Mouse (Mus musculus): Measurements from ENCODE around the gene Epb41.

Gene Epb41

DNA sequence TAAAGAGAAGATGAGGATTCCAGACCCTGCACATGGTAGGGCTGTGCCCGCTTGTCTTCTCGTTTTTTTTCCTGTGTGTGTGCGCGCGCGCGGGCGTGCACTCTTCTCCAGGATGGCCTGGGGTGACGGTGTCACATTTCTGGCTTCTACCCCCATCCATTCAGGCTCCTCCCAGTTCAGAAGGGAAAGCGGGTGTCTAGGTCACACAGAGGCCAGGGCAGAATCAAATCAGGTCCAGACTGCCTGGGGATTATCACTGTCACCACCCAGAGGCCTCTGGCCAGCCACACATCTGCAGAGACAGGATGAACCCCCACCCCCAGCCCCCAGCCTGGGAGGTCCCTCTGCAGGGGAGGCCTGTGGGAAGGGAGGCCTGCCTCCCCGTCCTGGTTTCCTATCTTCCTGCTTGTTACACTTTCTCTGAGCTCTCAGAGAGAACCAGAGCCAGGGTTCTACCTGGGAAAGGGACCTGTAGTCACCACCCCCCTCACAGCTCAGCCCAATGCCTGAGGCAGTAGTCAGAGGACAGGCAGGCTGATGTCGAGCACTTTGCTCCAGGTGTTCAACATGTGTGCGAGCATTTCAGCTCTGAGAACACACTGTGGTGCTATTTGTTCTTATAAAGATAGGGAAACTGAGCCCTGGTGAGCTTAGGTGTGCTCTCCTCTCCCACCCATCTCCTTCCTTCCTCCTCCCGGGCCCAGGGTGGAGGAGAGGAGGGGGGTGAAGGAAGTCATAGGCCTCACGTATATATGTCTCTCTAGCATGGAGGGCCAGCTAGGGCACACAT, 156.2 kb downstream of the Epb41 start:
- no peak for DNase-seq

GRCm38 (mm10) chr4:131918026-131918533, 157.0 kb downstream of the Epb41 start:
- DNase-seq = no peak

DNA sequence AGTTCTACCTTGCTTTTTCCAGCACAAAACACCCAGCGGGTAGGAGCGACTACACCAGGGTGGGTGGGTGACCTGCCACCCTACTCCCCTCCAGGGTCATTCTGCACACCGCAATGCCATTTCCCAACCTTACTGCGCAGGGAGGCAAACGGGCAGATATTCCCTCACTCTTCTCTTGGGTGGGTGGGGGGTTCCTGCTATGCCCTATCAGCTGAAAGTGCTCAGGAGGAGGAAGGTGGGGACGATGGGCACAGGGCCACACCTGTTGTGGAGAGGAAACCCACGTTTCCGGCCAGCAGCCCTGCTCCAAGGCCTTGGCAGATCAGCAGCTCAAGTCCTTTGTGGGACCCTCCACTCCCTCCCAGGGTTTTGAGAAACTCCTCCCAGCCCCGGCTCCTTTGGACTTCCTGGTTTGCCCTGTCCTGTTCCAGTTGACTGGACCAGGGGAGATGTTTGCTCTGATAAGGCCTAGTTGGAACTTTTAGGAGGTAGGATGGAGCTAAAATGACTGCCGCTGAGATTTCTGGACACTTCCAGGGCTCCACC, 158.0 kb downstream of the Epb41 start:
- no peak for DNase-seq

- DNase-seq = peak; percentile 58
Observed at GRCm38 (mm10) chr4:131916425-131916824, 158.7 kb downstream of the Epb41 start.

DNA sequence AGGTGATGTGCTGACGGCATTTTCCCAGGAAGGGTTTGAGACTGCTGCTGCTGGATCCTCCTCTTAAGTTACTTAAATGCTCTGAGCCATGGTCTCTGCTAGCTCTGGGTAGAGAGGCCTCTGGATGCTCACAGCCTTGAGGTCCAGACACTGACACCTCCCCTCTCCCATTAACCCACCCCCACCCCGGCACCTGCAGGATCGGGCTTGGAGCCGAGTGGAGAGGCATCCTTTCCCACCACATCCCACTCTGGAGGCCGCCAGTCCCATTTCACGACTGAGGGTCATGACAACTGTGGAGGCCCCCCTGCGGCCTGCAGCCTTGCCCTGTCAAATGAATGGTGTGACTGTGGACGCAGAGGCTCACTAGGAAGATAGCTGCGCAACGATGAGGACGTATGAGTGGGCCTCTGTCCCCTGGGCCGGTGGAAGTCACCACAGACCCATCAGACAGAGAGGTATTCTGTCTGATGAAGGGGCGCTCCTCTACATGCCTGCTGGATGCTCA, 159.2 kb downstream of the Epb41 start:
- no peak for DNase-seq

DNA sequence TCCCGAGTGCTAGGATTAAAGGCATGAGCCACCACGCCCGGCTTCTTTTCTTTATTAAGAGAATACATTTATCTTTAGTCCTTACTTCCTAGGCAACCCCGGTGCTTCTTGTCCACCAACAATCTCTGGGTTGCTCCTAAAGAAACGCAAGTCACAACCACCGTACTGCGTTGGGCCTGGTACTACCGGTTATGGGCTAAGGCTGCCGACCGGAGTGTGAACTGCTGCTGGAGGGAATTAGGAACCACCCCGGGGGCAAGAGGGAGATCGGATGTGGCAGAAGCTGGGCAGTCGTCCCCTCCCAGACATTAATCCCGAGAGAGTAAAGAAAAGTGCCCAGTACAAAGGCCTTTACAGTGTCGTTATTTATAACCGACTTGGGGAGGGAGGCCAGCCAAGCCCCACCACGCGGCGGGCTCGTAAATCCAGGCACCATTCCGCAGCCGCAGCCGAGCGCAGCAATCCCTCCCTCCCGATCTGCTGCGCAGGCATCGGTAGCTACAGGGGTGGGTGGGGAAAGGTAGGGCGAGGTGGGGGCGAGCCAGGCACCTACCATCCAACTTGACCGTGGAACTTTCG, 160.1 kb downstream of the Epb41 start:
- no peak for DNase-seq

DNA sequence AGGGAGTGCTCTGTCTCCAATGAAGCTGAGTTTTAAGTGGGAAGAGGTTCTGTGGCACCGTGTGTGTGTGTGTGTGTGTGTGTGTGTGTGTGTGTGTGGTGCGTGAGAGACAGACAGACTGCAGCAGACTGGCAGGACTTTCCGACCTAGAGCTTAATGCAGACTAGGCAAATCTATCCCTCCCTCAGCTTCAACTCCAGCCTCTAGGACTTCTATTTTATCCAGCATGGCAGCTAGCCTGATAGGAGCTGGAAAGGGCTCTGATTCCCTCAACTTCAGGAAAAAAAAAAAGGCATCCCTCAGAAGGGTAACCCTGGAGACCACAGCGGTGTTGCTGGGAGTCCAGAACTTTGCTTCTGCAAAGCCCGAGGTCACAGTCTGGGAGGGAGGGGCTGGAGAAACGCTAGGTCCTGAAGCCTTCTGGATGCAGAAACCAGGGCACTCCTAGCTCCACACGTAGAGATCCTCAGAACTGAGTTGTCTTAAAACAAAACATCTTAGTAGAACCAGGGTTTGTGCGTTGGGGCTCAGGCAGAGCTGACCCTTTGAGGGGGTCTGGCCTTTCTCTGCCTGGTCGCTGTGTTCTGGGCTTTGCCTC, 161.0 kb downstream of the Epb41 start:
- DNase-seq = no peak

GRCm38 (mm10) chr4:131913526-131913925, 161.6 kb downstream of the Epb41 start:
- DNase-seq = no peak

DNA sequence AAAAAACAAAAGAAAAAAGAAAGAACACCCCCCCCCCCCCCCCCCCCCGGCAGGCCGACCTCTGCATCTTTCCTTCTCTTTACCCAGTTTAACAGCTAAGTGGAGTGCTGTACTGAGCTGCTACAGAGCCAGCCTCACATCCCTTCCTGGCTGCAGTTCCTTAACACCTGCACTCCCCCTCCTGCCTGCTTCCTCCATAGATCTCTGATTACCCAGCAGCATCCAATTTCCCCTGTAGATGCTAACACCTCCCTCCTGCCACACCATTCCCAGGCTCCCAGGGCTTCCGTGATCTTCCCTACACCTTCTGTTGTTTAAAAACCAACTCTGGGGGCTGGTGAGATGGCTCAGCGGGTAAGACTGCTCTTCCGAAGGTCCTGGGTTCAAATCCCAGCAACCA, 163.6 kb downstream of the Epb41 start:
- DNase-seq = no peak

DNA sequence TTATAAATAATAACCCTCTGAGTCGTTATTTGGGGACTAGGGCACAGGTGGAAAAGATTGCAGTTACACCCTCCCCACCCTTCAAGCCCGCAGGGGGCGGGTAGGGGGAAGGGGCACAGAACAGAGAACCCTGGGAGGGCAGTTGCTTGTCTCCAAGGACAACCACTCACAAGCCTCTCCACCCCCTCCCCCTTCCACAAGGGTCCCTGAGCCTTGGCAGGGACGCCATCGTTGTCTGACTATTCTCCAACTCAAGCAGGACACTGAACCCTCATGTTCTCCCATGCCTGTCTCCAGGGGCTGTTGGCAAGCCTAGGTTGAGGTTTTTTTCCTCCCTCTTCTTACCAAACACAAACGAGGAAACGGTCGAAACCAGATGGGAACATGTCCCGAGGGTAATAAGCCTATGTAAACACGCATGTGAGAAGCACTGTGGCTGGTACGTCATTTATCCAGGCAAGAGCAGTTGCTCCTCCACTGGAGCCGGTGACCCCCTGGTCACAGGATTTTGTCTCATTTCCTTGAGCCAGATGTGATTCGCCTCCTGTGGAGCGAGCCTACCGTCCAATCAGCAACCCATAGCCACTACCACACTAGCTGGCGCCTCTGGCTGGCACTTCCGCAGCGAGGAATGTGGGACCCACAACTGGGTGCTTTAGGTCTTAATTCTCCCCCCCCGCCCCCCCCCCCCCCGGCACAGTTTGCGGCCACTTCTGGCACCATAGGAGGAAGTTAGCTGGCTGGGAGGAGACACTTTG, 164.7 kb downstream of the Epb41 start:
- DNase-seq = no peak

- no peak for DNase-seq
Observed at GRCm38 (mm10) chr4:131907912-131908311, 167.2 kb downstream of the Epb41 start.

DNA sequence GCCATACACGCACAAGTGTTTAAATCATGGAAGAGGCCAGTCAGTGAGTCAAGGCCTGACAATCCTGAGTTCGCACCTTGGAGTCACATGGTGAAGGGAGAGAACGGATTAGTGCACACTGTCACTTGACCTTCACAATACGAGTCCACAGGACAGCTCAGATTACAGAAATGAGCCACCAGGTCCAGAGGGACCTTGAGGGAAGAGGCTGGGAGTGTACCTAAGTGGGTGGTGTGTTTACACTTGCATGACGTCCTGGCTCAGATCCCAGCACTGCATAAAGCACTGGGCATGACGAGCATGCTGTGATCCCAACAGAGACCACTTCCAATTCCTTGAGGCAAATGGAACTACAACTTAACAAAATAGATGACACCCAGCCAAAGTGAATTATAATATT, 168.7 kb downstream of the Epb41 start:
- no peak for DNase-seq

DNA sequence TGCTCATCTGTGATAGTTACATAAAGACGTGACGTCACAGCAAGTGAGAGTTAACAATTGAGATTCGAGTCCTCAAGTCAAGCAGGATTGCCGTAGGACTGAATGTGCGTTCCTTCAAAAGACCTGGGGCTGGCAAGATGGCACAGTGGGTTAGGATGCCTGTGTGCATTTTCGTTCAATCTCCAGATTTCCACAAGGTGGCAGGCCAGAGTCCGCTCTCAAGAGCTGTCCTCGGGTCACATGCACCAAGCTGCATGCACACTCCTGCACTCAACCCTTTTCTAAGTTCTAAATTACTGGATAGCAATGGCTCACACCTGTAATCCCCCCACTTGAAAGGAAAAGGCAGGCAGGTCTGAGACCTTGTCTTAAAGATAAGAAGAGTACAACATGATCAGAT, 170.6 kb downstream of the Epb41 start:
- DNase-seq = no peak

- DNase-seq = no peak
Observed at GRCm38 (mm10) chr4:131901090-131901489, 174.0 kb downstream of the Epb41 start.

- DNase-seq = no peak
Observed at GRCm38 (mm10) chr4:131899180-131899554, 176.0 kb downstream of the Epb41 start.

DNA sequence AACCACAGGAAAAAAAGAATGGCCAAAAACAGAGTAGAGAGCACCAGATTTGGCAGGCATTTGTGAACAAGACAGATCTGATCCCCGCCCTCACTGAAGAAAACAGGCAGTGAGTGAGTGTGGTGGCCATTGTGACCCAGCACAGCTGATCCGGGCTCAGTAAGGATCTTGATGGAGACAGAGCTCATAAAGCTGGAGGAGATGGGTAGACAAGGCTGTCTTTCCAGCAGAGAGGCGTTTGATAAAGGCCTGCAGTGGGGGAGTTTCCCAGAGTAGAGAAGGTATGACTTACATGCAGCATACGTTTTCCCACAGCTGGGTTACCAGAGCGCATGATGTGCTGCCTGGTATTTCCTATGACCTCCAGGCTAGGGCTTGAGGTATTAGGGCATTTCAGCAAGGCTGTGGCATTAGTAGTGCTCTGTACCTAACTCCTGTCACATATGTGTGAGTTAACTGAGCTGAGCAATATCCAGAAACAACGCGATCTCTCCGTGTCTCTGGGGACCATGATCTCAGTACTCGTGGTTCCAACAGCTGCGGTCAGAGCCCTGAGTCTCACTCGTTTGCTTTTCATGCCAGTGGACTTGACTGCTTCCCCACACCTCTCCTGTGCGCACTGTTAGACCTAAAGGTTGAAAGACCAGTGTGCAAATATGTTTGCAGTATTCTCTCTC, 176.5 kb downstream of the Epb41 start:
- DNase-seq = no peak

DNA sequence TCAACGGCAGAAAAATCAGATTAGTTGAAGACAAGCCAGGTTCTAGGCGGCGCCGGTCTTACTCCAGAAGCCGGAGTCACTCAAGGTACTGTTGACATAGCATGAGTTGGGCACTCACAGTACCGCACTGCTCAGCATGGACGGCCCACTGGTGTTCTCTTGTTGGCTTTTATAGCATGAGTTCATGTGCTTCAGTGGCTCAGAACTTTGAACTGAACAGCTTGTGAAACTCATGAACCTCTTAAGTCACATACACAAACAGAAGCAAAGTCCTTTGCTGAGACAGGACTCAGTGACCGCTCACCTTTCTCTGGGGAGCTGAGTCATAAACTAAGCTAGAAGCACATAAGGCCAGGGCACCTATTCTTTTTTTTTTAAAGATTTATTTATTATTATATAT, 177.3 kb downstream of the Epb41 start:
- no peak for DNase-seq

GRCm38 (mm10) chr4:131897109-131897508, 178.0 kb downstream of the Epb41 start:
- no peak for DNase-seq

DNA sequence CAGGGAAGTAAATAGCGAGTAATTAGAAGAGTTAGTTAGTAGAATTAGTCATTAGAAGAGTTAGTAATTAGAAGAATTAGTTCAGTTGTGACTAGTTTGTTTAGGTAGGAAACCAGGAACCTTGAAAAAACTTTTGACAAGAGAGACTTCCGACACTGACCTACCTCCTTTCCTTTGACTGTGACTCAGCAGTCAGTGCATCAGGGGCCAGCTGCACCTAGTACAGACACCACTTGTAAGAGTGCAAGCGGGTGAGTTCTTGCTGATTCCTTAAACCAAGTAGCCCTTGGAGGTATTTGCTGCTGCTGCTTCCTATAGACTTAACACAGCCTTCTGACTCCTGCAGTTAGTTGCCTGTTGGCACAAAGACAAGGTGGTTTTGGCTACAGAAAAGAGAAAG, 184.4 kb downstream of the Epb41 start:
- no peak for DNase-seq

- DNase-seq = no peak
Observed at GRCm38 (mm10) chr4:131888564-131888963, 186.6 kb downstream of the Epb41 start.

- DNase-seq = no peak
Observed at GRCm38 (mm10) chr4:131885376-131885775, 189.7 kb downstream of the Epb41 start.

- DNase-seq = no peak
Observed at GRCm38 (mm10) chr4:131883571-131883970, 191.6 kb downstream of the Epb41 start.

Measured in cerebellum, adult 11-12 months (tissue).